Mouse (Mus musculus) liver, embryonic 14.5 days (tissue): ENCODE results near the gene Rassf5.

Experiments used
- CTCF ChIP-seq: IDR thresholded peaks from 2 replicates; pipeline ENCODE4 v1.5.1; 2016; ENCODE audit warnings: antibody characterized with exemption, low read depth, control low read depth
- EP300 ChIP-seq: IDR thresholded peaks from 2 replicates; pipeline ENCODE4 v1.6.1; 2016; ENCODE audit warnings: antibody characterized with exemption, low read depth

- TF ChIP-seq CTCF (no peak), EP300 (no peak)
Observed at GRCm38 (mm10) chr1:131286803-131287202, 41.7 kb upstream of the Rassf5 start.
